Mouse (Mus musculus) megakaryocyte, embryonic 14.5 days (primary cell): Measurements from ENCODE around the gene Trappc3l.

Source experiments
- FLI1 ChIP-seq: IDR thresholded peaks from 2 replicates; pipeline ENCODE4 v1.6.1; 2012; ENCODE audit warnings: low read length, inconsistent platforms, mixed read lengths
- GATA1 ChIP-seq: IDR thresholded peaks from 3 replicates; pipeline ENCODE4 v1.6.1; 2012; ENCODE audit warnings: mixed read lengths, low read length, inconsistent platforms, borderline replicate concordance

GRCm38 (mm10) chr10:34136432-34136831, 99.0 kb downstream of the Trappc3l start:
- TF ChIP-seq GATA1 = no peak
- TF ChIP-seq FLI1 = no peak
